Mouse (Mus musculus) cerebellum, adult (tissue): ENCODE results near the gene Ugt1a6b.
A peak's percentile ranks its signal among the peaks of the same experiment; 100 is the strongest.

Source experiments
- ATAC-seq: cut with Nextera tagmentation; 2 replicates; pipeline ENCODE4 v1.9.2; 2017; ENCODE audit warnings: mild to moderate bottlenecking, moderate library complexity, mixed read lengths; ENCODE audit not compliant: insufficient number of reproducible peaks, low FRiP score, low TSS enrichment

The Ugt1a6b gene

GRCm38 (mm10) chr1:88234646-88235045 is 131.6 kb downstream of the Ugt1a6b start:
- ATAC-seq, result no peak

GRCm38 (mm10) chr1:88235046-88235893 is 132.2 kb downstream of the Ugt1a6b start:
- no peak for ATAC-seq

- ATAC-seq, result no peak
Measured at GRCm38 (mm10) chr1:88235894-88236415, 132.9 kb downstream of the Ugt1a6b start.

GRCm38 (mm10) chr1:88237311-88237710 is 134.3 kb downstream of the Ugt1a6b start:
- ATAC-seq, result no peak

- ATAC-seq, result no peak
Measured at GRCm38 (mm10) chr1:88238771-88239170, 135.7 kb downstream of the Ugt1a6b start.

GRCm38 (mm10) chr1:88240072-88240471 is 137.0 kb downstream of the Ugt1a6b start:
- no peak for ATAC-seq

- no peak for ATAC-seq
Measured at GRCm38 (mm10) chr1:88240579-88240978, 137.5 kb downstream of the Ugt1a6b start.

GRCm38 (mm10) chr1:88243861-88244260 is 140.8 kb downstream of the Ugt1a6b start:
- no peak for ATAC-seq

GRCm38 (mm10) chr1:88245881-88246280 is 142.8 kb downstream of the Ugt1a6b start:
- ATAC-seq, result no peak

- no peak for ATAC-seq
Measured at GRCm38 (mm10) chr1:88246386-88246785, 143.3 kb downstream of the Ugt1a6b start.

- no peak for ATAC-seq
Measured at GRCm38 (mm10) chr1:88247660-88248059, 144.6 kb downstream of the Ugt1a6b start.

GRCm38 (mm10) chr1:88248658-88249057 is 145.6 kb downstream of the Ugt1a6b start:
- no peak for ATAC-seq

- no peak for ATAC-seq
Measured at GRCm38 (mm10) chr1:88249596-88249995, 146.5 kb downstream of the Ugt1a6b start.

GRCm38 (mm10) chr1:88250023-88250422 is 147.0 kb downstream of the Ugt1a6b start:
- ATAC-seq, result no peak

- no peak for ATAC-seq
Measured at GRCm38 (mm10) chr1:88253106-88253505, 150.1 kb downstream of the Ugt1a6b start.

- ATAC-seq, result no peak
Measured at GRCm38 (mm10) chr1:88253540-88253939, 150.5 kb downstream of the Ugt1a6b start.

- 0 out of 2 replicates have a peak, but pooled peaks have one; percentile 0 for ATAC-seq
Measured at GRCm38 (mm10) chr1:88254793-88255465, 151.9 kb downstream of the Ugt1a6b start.

GRCm38 (mm10) chr1:88255466-88255857 is 152.4 kb downstream of the Ugt1a6b start:
- 0 out of 2 replicates have a peak, but pooled peaks have one; percentile 0 for ATAC-seq

GRCm38 (mm10) chr1:88255989-88256754 is 153.1 kb downstream of the Ugt1a6b start:
- 0 out of 2 replicates have a peak, but pooled peaks have one; percentile 3 for ATAC-seq

GRCm38 (mm10) chr1:88256886-88257663 is 154.0 kb downstream of the Ugt1a6b start:
- ATAC-seq, result no peak
